Mouse (Mus musculus) ovary, adult 18-20 months (tissue): ENCODE results near the gene Ndufa10.

Experiments used
- DNase-seq: peaks from one replicate; pipeline ENCODE4 v3.0.0; 2022; ENCODE audit warnings: low spot score, mixed read lengths

Gene Ndufa10

GRCm38 (mm10) chr1:92431420-92431819, 42.2 kb downstream of the Ndufa10 start:
- DNase-seq: no peak

GRCm38 (mm10) chr1:92430991-92431390, 42.7 kb downstream of the Ndufa10 start:
- no peak for DNase-seq

- DNase-seq: no peak
Measured at GRCm38 (mm10) chr1:92424714-92425113, 48.9 kb downstream of the Ndufa10 start.

- no peak for DNase-seq
Measured at GRCm38 (mm10) chr1:92405131-92405530, 68.5 kb downstream of the Ndufa10 start.

- no peak for DNase-seq
Measured at GRCm38 (mm10) chr1:92400556-92400955, 73.1 kb downstream of the Ndufa10 start.

GRCm38 (mm10) chr1:92398601-92399000, 75.1 kb downstream of the Ndufa10 start:
- DNase-seq: no peak

GRCm38 (mm10) chr1:92397511-92398051, 76.1 kb downstream of the Ndufa10 start:
- no peak for DNase-seq

- no peak for DNase-seq
Measured at GRCm38 (mm10) chr1:92394279-92394678, 79.4 kb downstream of the Ndufa10 start.

- no peak for DNase-seq
Measured at GRCm38 (mm10) chr1:92393166-92393565, 80.5 kb downstream of the Ndufa10 start.
